Comparison of ENCODE assay signal across 8 mouse cellular contexts in the genomic region with DNA sequence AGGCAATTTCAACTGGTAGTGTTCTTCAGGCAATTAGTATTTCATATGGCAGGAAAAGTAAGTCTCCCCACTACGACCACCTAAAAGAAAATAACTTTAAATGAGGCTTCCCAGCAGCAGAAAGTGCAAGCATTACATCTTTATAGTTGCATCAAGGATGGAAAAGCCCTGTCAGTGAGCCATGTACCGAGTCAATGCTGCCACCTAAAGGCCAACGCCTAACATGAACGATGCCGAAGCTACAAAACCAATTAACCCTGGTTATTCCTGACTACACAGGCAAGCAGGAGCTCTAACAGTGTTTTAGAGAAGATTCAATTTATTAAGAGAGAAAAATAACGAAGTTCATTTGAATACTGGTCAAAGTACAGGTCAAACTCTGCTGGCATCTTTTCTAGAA. TPM values are rescaled to one million over a fixed set of nuclear protein-coding genes. Genes with fewer than 3 reads are reported as not detected.
DNase-seq lines count a peak whose midpoint lies in the region; ATAC-seq and TF ChIP-seq lines count a peak whose summit lies in the region.

No protein-coding gene starts in this region.

- no peak overlapping the region for H3K4me2 ChIP-seq in limb, embryonic 14.5 days (replicated peaks; ENCODE audit: low read depth, low read length, severe bottlenecking)
- H3K4me2 ChIP-seq in neural tube, embryonic 11.5 days (ENCODE audit: low read depth) = no peak overlapping the region

- TF ChIP-seq POLR2A in limb, embryonic 14.5 days (IDR thresholded peaks at IDR 0.05; ENCODE audit: borderline replicate concordance, extremely low read depth, insufficient read depth, insufficient read length) = no peak

- no peak overlapping the region for H3K27ac ChIP-seq in limb, embryonic 14.5 days (replicated peaks; ENCODE audit: low read depth, low read length)
- no peak overlapping the region for H3K27ac ChIP-seq in neural tube, embryonic 11.5 days (ENCODE audit: low read depth, low read length)

- no peaks in the 10 kb centered on the region for H3K9me3 ChIP-seq in limb, embryonic 14.5 days (ENCODE audit: control insufficient read depth, low read length)
- no peaks in the 10 kb centered on the region for H3K9me3 ChIP-seq in neural tube, embryonic 11.5 days (ENCODE audit: control insufficient read depth, low read length)

- H3K4me1 ChIP-seq in limb, embryonic 14.5 days (ENCODE audit: control insufficient read depth, insufficient read depth, low read length) = no peaks in the 10 kb centered on the region
- no peaks in the 10 kb centered on the region for H3K4me1 ChIP-seq in neural tube, embryonic 11.5 days (ENCODE audit: control insufficient read depth, insufficient read depth, low read length)

- 4% methylated on average over 6 of the region's 6 CpGs for WGBS in limb, embryonic 14.5 days
- WGBS in neural tube, embryonic 11.5 days = 12% methylated on average over 6 of the region's 6 CpGs

- peak; percentile 67 for DNase-seq in A20 (ENCODE audit: low read depth, low spot score)
- DNase-seq in Muller cell, postnatal 12 days (ENCODE audit: inconsistent ontology term) = peak; percentile 32
- peak; percentile 63 for DNase-seq in cerebellum, adult 9-10 months
- peak; percentile 41 to 84 for DNase-seq in frontal cortex, adult 2 months (ENCODE audit: extremely low spot score in 1 of 2, low spot score in 1 of 2)
- DNase-seq in limb, embryonic 14.5 days (ENCODE audit: low spot score) = peak; percentile 81
- DNase-seq in neural tube, embryonic 11.5 days (ENCODE audit: low spot score) = peak; percentile 69
- peak; percentile 9 to 53 for DNase-seq in thymus, postnatal 10 days (ENCODE audit: low spot score in 2 of 2)

- no peaks in the 10 kb centered on the region for H3K27me3 ChIP-seq in limb, embryonic 14.5 days (ENCODE audit: control insufficient read depth, insufficient read depth, low read length)
- H3K27me3 ChIP-seq in neural tube, embryonic 11.5 days (ENCODE audit: control insufficient read depth, insufficient read depth, low read length) = no peaks in the 10 kb centered on the region

- H3K4me3 ChIP-seq in limb, embryonic 14.5 days (replicated peaks; ENCODE audit: low read length) = no peak overlapping the region
- H3K4me3 ChIP-seq in neural tube, embryonic 11.5 days (ENCODE audit: low read depth, low read length) = no peak overlapping the region

- H3K36me3 ChIP-seq in limb, embryonic 14.5 days (ENCODE audit: control insufficient read depth, insufficient read depth, low read length) = no peaks in the 10 kb centered on the region; the same call in 1 of the 2 replicates
- H3K36me3 ChIP-seq in neural tube, embryonic 11.5 days (ENCODE audit: control insufficient read depth, insufficient read depth, low read length) = no peaks in the 10 kb centered on the region

- no peak overlapping the region for H3K9ac ChIP-seq in limb, embryonic 14.5 days (ENCODE audit: low read depth, low read length, severe bottlenecking)
- H3K9ac ChIP-seq in neural tube, embryonic 11.5 days (ENCODE audit: low read length) = no peak overlapping the region

- peak; percentile 93 for ATAC-seq in inflammation-experienced regulatory T-cells, adult 6 months
- peak; percentile 44; the same call in 1 of the 2 replicates for ATAC-seq in limb, embryonic 14.5 days (ENCODE audit: low FRiP score, low read depth)
- ATAC-seq in neural tube, embryonic 11.5 days (ENCODE audit: insufficient read depth, low FRiP score, low TSS enrichment) = no peak; the same call in 1 of the 2 replicates

RNA-seq across cellular contexts. Expression of gene Fbxl17, which starts 32.0 kb away (rescaled TPM):
- 25.1 and 27.0 TPM in 2 replicates for polyA plus RNA-seq in frontal cortex, adult 2 months (2012; rRNA removed)
- polyA plus RNA-seq in inflammation-experienced regulatory T-cells, adult 6 months (2017; shearing (Covaris generic)) = 10 to 100 TPM in 1 of 3 experiments, 1 to 10 TPM in 2; 6.2 to 10.4 (median 6.8) TPM
- polyA plus RNA-seq in limb, embryonic 14.5 days (2012; rRNA removed) = 12.6 and 13.3 TPM in 2 replicates
- polyA plus RNA-seq in limb, embryonic 14.5 days (2014; fragmentation: Nextera tagmentation; extraction: Ambion mirVana) = 12.9 and 14.7 TPM in 2 replicates
- polyA plus RNA-seq in neural tube, embryonic 11.5 days (2014; fragmentation: Nextera tagmentation; extraction: Ambion mirVana) = 7.8 and 8.8 TPM in 2 replicates

Comparison
In these comparisons a context has a peak if more than half of its experiments do, and no peak if none do; other contexts are left out.
1. DNase-seq: peak in every context shown above with its lines; median percentile 81 in limb, embryonic 14.5 days; 69 in neural tube, embryonic 11.5 days; 67 in A20; 63 in cerebellum, adult 9-10 months; 62 in frontal cortex, adult 2 months; 32 in Muller cell, postnatal 12 days; 31 in thymus, postnatal 10 days.